Mouse (Mus musculus) liver, postnatal 0 days (tissue): ENCODE measurements at regions not wholly inside any gene's neighbourhood (a gene's known extent, or its start where the extent isn't known, plus 50 kb on each side); places are given as distances from the start of the nearest gene placed in this dataset.

Experiments used
- CTCF ChIP-seq: sonication (generic); IDR thresholded peaks from 2 replicates; pipeline ENCODE4 v1.5.1; 2016; ENCODE audit warnings: antibody characterized with exemption, low read depth
- EP300 ChIP-seq: IDR thresholded peaks from 2 replicates; pipeline ENCODE4 v1.6.1; 2016; ENCODE audit warnings: antibody characterized with exemption, low read depth, mild to moderate bottlenecking

- TF ChIP-seq EP300: no peak
- TF ChIP-seq CTCF: no peak
Observed at GRCm38 (mm10) chr5:47318147-47318546, 664.8 kb upstream of the Slit2 start.
